Mouse (Mus musculus): ENCODE measurements around the gene Thsd1.

The Thsd1 gene

GRCm38 (mm10) chr8:22264292-22264691, 37.2 kb downstream of the Thsd1 start:
- no peak for DNase-seq (ENCODE audit: low read depth, low spot score)

DNA sequence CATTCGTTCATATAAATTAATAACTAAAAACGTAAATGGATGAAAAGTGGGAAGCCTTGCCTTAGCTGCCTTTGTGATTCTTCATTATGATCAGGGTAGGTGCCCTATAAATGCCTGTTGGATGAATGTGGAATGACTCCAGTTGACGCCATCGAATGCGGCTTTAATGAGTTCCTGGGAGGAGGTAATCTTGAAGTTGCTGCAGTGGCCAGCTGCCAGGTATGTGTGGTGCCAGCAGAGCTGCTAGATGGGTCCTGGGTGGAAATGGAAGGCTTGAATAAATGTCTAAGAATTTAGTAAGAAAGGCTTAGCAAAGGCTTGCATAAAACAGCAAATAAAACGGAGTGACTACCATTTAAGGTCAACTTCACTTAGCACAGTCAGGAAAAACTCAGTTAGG, 37.7 kb downstream of the Thsd1 start:
- DNase-seq (ENCODE audit: low read depth, low spot score), result no peak

GRCm38 (mm10) chr8:22265194-22265593, 38.1 kb downstream of the Thsd1 start:
- DNase-seq (ENCODE audit: low read depth, low spot score), result no peak

DNA sequence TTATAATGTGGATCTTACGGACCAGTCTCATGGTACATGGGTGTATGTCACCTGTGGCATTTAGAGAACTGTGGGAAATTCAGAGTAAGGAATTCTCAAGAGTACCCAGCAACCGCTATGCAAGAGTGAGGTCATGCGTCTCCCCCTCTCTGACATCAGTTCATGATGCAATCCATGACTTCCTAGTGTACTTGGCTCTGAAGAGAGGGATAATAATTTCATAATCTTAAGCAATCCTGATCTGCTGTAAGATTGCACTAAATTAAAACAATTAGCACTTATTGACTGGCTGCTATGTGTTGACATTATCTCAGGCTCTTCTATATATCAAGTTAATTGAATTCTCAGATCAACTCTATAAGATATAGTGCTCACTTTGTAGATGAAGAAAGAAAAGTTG, 39.7 kb downstream of the Thsd1 start:
- no peak for DNase-seq (ENCODE audit: low read depth, low spot score)

DNA sequence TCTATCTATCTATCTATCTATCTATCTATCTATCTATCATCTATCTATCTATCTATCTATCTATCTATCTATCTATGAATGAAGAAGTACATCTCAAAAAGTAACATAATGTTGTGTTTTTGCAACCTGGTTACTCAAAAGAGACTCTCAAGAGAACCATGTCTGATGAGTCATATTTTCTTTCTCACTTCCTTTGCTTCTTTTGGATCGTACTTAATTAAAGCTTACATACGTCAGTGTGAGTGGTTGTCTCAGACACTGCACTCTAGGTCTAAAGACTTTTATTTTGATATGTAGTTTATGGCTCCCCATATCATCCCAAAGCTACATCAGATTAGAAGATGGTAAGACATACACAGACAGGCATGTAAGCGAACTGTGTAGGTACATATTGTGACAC, 46.0 kb downstream of the Thsd1 start:
- no peak for DNase-seq (ENCODE audit: low read depth, low spot score)

- DNase-seq (ENCODE audit: low read depth, low spot score), result peak; percentile 20
Observed at GRCm38 (mm10) chr8:22274641-22275040, 47.5 kb downstream of the Thsd1 start.

DNA sequence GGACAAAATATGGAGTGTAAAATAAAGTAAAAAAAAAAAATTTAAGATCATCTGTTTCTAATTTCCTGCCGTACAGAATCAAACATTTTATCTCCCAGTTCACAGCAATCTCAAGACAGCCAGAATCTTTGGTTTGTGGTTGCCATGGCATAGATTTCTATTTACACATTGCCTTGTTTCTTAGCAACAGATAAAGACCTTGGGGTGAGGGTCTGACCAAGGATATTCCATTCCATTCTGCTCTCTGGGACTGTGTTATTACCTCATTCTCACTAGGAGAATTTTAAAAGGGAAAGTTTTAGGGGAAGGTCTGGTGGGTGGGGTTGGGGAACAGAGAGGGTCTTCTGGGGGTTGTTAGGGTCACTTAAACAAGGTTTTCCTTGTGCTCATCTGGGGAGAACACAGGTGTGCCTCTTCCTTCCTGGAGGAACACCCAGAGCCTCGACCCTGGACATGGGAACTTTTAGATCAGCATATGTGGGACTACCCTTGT, 55.9 kb downstream of the Thsd1 start, which contains the start of gene Tpte:
Gene Tpte, plus strand, starts transcription at position 443 of the 493 bp plus-strand sequence.
- DNase-seq (ENCODE audit: low read depth, low spot score), result no peak

GRCm38 (mm10) chr8:22302326-22302725, 75.2 kb downstream of the Thsd1 start:
- no peak for DNase-seq (ENCODE audit: low read depth, low spot score)

- DNase-seq (ENCODE audit: low read depth, low spot score), result peak; percentile 61
Observed at GRCm38 (mm10) chr8:22302896-22303306, 75.8 kb downstream of the Thsd1 start.

DNA sequence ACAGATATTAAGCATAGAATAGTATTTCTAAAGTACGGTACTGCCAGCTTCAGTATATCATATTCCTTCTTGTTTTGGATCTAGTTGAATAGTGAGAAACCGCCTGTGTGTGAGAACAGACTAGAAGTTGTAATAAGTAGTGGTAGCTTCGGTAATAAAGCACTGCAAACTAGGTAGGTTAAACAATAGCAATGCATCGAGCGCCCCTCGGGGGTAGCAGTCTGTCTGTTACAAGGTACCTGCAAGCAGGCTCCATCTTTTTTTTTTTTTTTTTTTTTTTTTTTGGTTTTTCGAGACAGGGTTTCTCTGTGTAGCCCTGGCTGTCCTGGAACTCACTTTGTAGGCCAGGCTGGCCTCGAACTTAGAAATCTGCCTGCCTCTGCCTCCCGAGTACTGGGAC, 76.9 kb downstream of the Thsd1 start:
- DNase-seq (ENCODE audit: low read depth, low spot score), result peak; percentile 8

GRCm38 (mm10) chr8:22306999-22307398, 79.9 kb downstream of the Thsd1 start:
- no peak for DNase-seq (ENCODE audit: low read depth, low spot score)
